Mouse (Mus musculus): ENCODE data around the gene Tspan15. TPM values are rescaled to one million over a fixed set of nuclear protein-coding genes. Genes with fewer than 3 reads are reported as not detected.
A peak's percentile ranks its signal among the peaks of the same experiment; 100 is the strongest.

The Tspan15 gene
- polyA plus RNA-seq, 1 experiment: 2.7 TPM

DNA sequence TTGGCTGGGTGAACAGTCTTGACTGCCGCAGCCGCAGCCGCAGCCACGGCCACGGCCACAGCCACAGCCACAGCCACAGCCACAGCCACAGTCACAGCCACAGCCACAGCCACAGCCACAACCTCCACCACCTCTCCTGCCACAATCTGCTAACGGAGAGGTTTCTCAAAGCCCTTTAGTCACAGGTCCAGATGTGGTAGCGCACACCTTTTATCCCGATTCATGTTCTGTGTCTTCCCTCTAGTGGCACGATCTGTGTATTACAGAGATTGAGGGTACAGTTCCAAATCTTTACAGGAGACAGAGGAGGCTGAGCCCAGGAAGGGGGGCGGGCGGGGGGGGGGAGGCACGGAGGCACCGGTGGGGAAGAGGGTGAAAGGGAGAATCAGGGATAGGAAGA, 11.8 kb upstream of the Tspan15 start:
- H3K27ac ChIP-seq (ENCODE audit: control insufficient read depth, insufficient read depth, low read depth, low read length): no peak overlapping the region
- TF ChIP-seq CTCF (IDR thresholded peaks at IDR 0.05; ENCODE audit: control insufficient read depth, insufficient read depth, insufficient replicate concordance, low read depth, low read length) (peak; percentile 9; the same call in 1 of the 2 replicates), POLR2A (IDR thresholded peaks at IDR 0.05; ENCODE audit: control insufficient read depth, low read depth, low read length) (no peak)
- H3K4me3 ChIP-seq (ENCODE audit: control insufficient read depth, low read depth, low read length): no peak overlapping the region
- H3K4me1 ChIP-seq (ENCODE audit: control insufficient read depth, insufficient read depth, low read length): no peaks in the 10 kb centered on the region; the same call in 1 of the 2 replicates
- H3K27me3 ChIP-seq (ENCODE audit: control insufficient read depth, insufficient read depth, low read length): peaks cover 2% of the 10 kb centered on the region; the same call in 1 of the 2 replicates
- no peaks in the 10 kb centered on the region for H3K36me3 ChIP-seq (ENCODE audit: control insufficient read depth, insufficient read depth, low read length)

DNA sequence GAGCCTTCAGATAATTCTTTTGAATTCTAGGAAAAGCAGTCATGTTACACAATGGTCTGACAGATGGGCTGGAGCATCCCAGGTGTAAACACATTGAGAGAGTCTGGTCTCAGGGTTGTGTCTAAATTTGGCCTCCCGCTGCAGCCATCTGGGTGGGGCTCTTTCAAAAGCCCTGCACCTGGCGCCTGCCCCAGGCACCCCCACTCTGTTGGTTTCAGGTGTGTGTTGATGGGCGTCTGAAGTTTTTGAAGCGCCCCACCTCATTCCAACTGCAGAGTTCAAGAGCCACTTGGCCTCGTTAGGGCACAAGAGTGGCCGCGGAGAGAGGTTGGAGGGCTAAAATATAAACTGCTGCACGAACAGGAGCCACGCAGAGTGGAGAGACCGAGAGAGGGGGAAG, 11.3 kb upstream of the Tspan15 start:
- no peak for TF ChIP-seq POLR2A (IDR thresholded peaks at IDR 0.05; ENCODE audit: control insufficient read depth, low read depth, low read length)
- TF ChIP-seq CTCF (IDR thresholded peaks at IDR 0.05; ENCODE audit: control insufficient read depth, insufficient read depth, insufficient replicate concordance, low read depth, low read length): no peak
- H3K27me3 ChIP-seq (ENCODE audit: control insufficient read depth, insufficient read depth, low read length): peaks cover 2% of the 10 kb centered on the region; the same call in 1 of the 2 replicates
- no peaks in the 10 kb centered on the region for H3K36me3 ChIP-seq (ENCODE audit: control insufficient read depth, insufficient read depth, low read length)
- no peak overlapping the region for H3K4me3 ChIP-seq (ENCODE audit: control insufficient read depth, low read depth, low read length)
- H3K27ac ChIP-seq (ENCODE audit: control insufficient read depth, insufficient read depth, low read depth, low read length): no peak overlapping the region
- H3K4me1 ChIP-seq (ENCODE audit: control insufficient read depth, insufficient read depth, low read length): no peaks in the 10 kb centered on the region; the same call in 1 of the 2 replicates

- no peaks in the 10 kb centered on the region for H3K36me3 ChIP-seq (ENCODE audit: control insufficient read depth, insufficient read depth, low read length)
- peaks cover 3% of the 10 kb centered on the region; the same call in 1 of the 2 replicates for H3K4me1 ChIP-seq (ENCODE audit: control insufficient read depth, insufficient read depth, low read length)
- H3K4me3 ChIP-seq (ENCODE audit: control insufficient read depth, low read depth, low read length): no peak overlapping the region
- peaks cover 2% of the 10 kb centered on the region; the same call in 1 of the 2 replicates for H3K27me3 ChIP-seq (ENCODE audit: control insufficient read depth, insufficient read depth, low read length)
- H3K27ac ChIP-seq (ENCODE audit: control insufficient read depth, insufficient read depth, low read depth, low read length): no peak overlapping the region
- no peak for TF ChIP-seq CTCF (IDR thresholded peaks at IDR 0.05; ENCODE audit: control insufficient read depth, insufficient read depth, insufficient replicate concordance, low read depth, low read length)
- no peak for TF ChIP-seq POLR2A (IDR thresholded peaks at IDR 0.05; ENCODE audit: control insufficient read depth, low read depth, low read length)
These were observed 8.2 kb upstream of the Tspan15 start for GRCm38 (mm10) chr10:62239270-62239669.

GRCm38 (mm10) chr10:62238688-62239087, 7.6 kb upstream of the Tspan15 start:
- Histone ChIP-seq H3K27me3 (ENCODE audit: control insufficient read depth, insufficient read depth, low read length) (peaks cover 2% of the 10 kb centered on the region; the same call in 1 of the 2 replicates), H3K4me3 (ENCODE audit: control insufficient read depth, low read depth, low read length) (no peak overlapping the region), H3K36me3 (ENCODE audit: control insufficient read depth, insufficient read depth, low read length) (no peaks in the 10 kb centered on the region), H3K4me1 (ENCODE audit: control insufficient read depth, insufficient read depth, low read length) (peaks cover 3% of the 10 kb centered on the region; the same call in 1 of the 2 replicates), H3K27ac (ENCODE audit: control insufficient read depth, insufficient read depth, low read depth, low read length) (no peak overlapping the region)
- no peak for TF ChIP-seq CTCF (IDR thresholded peaks at IDR 0.05; ENCODE audit: control insufficient read depth, insufficient read depth, insufficient replicate concordance, low read depth, low read length)
- TF ChIP-seq POLR2A (IDR thresholded peaks at IDR 0.05; ENCODE audit: control insufficient read depth, low read depth, low read length): no peak

GRCm38 (mm10) chr10:62237205-62237604, 6.2 kb upstream of the Tspan15 start:
- TF ChIP-seq CTCF (IDR thresholded peaks at IDR 0.05; ENCODE audit: control insufficient read depth, insufficient read depth, insufficient replicate concordance, low read depth, low read length) (no peak), POLR2A (IDR thresholded peaks at IDR 0.05; ENCODE audit: control insufficient read depth, low read depth, low read length) (no peak)
- Histone ChIP-seq H3K4me1 (ENCODE audit: control insufficient read depth, insufficient read depth, low read length) (peaks cover 3% of the 10 kb centered on the region; the same call in 1 of the 2 replicates), H3K27me3 (ENCODE audit: control insufficient read depth, insufficient read depth, low read length) (peaks cover 2% of the 10 kb centered on the region; the same call in 1 of the 2 replicates), H3K27ac (ENCODE audit: control insufficient read depth, insufficient read depth, low read depth, low read length) (no peak overlapping the region), H3K4me3 (ENCODE audit: control insufficient read depth, low read depth, low read length) (no peak overlapping the region), H3K36me3 (ENCODE audit: control insufficient read depth, insufficient read depth, low read length) (no peaks in the 10 kb centered on the region)

DNA sequence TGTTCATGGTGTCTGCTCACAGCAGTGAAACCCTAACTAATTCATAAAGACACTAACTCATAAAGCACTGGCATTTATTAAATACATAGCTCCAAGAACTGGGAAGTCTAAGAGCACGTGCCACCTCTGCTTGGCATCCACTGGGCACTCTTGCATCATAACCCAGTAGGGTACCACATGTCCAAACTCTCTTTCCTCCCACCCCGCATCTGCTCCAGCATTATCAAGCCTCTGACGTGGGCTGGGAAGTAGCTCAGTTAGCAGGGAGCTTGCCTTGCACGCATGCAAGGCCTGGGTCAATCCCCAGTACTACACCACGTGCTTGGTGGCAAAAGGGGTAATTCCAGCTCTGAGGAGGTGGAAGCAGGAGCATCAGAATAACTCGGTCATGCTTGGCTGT, 5.1 kb upstream of the Tspan15 start:
- H3K27ac ChIP-seq (ENCODE audit: control insufficient read depth, insufficient read depth, low read depth, low read length): no peak overlapping the region
- no peak overlapping the region for H3K4me3 ChIP-seq (ENCODE audit: control insufficient read depth, low read depth, low read length)

GRCm38 (mm10) chr10:62231811-62232210, 760 bp upstream of the Tspan15 start:
- no peak overlapping the region for H3K4me3 ChIP-seq (ENCODE audit: control insufficient read depth, low read depth, low read length)
- H3K4me1 ChIP-seq (ENCODE audit: control insufficient read depth, insufficient read depth, low read length): peaks cover 15% of the 10 kb centered on the region
- H3K27me3 ChIP-seq (ENCODE audit: control insufficient read depth, insufficient read depth, low read length): no peaks in the 10 kb centered on the region
- TF ChIP-seq POLR2A (IDR thresholded peaks at IDR 0.05; ENCODE audit: control insufficient read depth, low read depth, low read length) (no peak), CTCF (IDR thresholded peaks at IDR 0.05; ENCODE audit: control insufficient read depth, insufficient read depth, insufficient replicate concordance, low read depth, low read length) (no peak)
- no peak overlapping the region for H3K27ac ChIP-seq (ENCODE audit: control insufficient read depth, insufficient read depth, low read depth, low read length)
- no peaks in the 10 kb centered on the region for H3K36me3 ChIP-seq (ENCODE audit: control insufficient read depth, insufficient read depth, low read length)

More for the DNA sequence above, 5.1 kb upstream of the Tspan15 start:
- Histone ChIP-seq H3K27me3 (ENCODE audit: control insufficient read depth, insufficient read depth, low read length) (no peaks in the 10 kb centered on the region), H3K4me1 (ENCODE audit: control insufficient read depth, insufficient read depth, low read length) (peaks cover 5% of the 10 kb centered on the region; the same call in 1 of the 2 replicates), H3K36me3 (ENCODE audit: control insufficient read depth, insufficient read depth, low read length) (no peaks in the 10 kb centered on the region)
- TF ChIP-seq CTCF (IDR thresholded peaks at IDR 0.05; ENCODE audit: control insufficient read depth, insufficient read depth, insufficient replicate concordance, low read depth, low read length): no peak
- no peak for TF ChIP-seq POLR2A (IDR thresholded peaks at IDR 0.05; ENCODE audit: control insufficient read depth, low read depth, low read length)
